Mouse (Mus musculus) embryonic fibroblast, embryonic 13.5 days (primary cell): ENCODE results near the gene Lama5.

ENCODE experiments used
- CTCF ChIP-seq: IDR thresholded peaks from 2 replicates; pipeline ENCODE4 v1.5.1; 2011; ENCODE audit warnings: mild to moderate bottlenecking, control low read depth, low read length, moderate library complexity, borderline replicate concordance; ENCODE audit not compliant: insufficient read depth
- POLR2A ChIP-seq: IDR thresholded peaks from 2 replicates; pipeline ENCODE4 v1.6.1; 2011; ENCODE audit warnings: low read depth, mild to moderate bottlenecking, control low read depth, low read length, moderate library complexity

GRCm38 (mm10) chr2:180251838-180252237, 26.2 kb upstream of the Lama5 start:
- no peak for TF ChIP-seq CTCF
- TF ChIP-seq POLR2A, result no peak
